Mouse (Mus musculus) embryonic facial prominence, embryonic 11.5 days (tissue): Measurements from ENCODE around the gene Mthfr. TPM values are rescaled to one million over a fixed set of nuclear protein-coding genes. Genes with fewer than 3 reads are reported as not detected.

Source experiments
- ATAC-seq: fragments of 200-750 bp; cut with Nextera tagmentation; replicated peaks from 2 replicates; pipeline ENCODE4 v1.8.0; 2017; ENCODE audit warnings: low read depth; ENCODE audit not compliant: insufficient number of reproducible peaks, low FRiP score, low TSS enrichment
- DNase-seq: peaks from one replicate; pipeline ENCODE4 v3.0.0-alpha.2; 2015; ENCODE audit warnings: low spot score
- H3K27ac ChIP-seq: fragments of 300-500 bp; sonication (generic); replicated peaks from 2 replicates; pipeline ENCODE4 v1.5.1; 2014; ENCODE audit warnings: mild to moderate bottlenecking, low read depth, low read length, control low read depth
- H3K27me3 ChIP-seq: fragments of 300-500 bp; sonication (generic); 2 replicates; pipeline ENCODE4 v1.6.1; 2014; ENCODE audit warnings: mild to moderate bottlenecking, low read length, moderate library complexity, mixed read lengths; ENCODE audit not compliant: control insufficient read depth, insufficient read depth
- H3K36me3 ChIP-seq: fragments of 300-500 bp; sonication (generic); replicated peaks from 2 replicates; pipeline ENCODE4 v1.6.1; 2014; ENCODE audit warnings: low read depth, mild to moderate bottlenecking, low read length, moderate library complexity, mixed read lengths; ENCODE audit not compliant: control insufficient read depth, insufficient read depth
- H3K4me1 ChIP-seq: fragments of 300-500 bp; sonication (generic); 2 replicates; pipeline ENCODE4 v1.6.1; 2014; ENCODE audit warnings: low read length, mixed read lengths; ENCODE audit not compliant: control insufficient read depth, insufficient read depth
- H3K4me2 ChIP-seq: fragments of 300-500 bp; sonication (generic); 2 replicates; pipeline ENCODE4 v1.6.1; 2014; ENCODE audit warnings: low read depth, mild to moderate bottlenecking, control low read depth, low read length, moderate library complexity
- H3K4me3 ChIP-seq: fragments of 300-500 bp; sonication (generic); 2 replicates; pipeline ENCODE4 v1.5.1; 2014; ENCODE audit warnings: low read depth, low read length, control low read depth
- H3K9ac ChIP-seq: fragments of 300-500 bp; sonication (generic); replicated peaks from 2 replicates; pipeline ENCODE4 v1.6.1; 2014; ENCODE audit warnings: mild to moderate bottlenecking, control low read depth, low read length
- H3K9me3 ChIP-seq: fragments of 300-500 bp; sonication (generic); replicated peaks from 2 replicates; pipeline ENCODE4 v1.6.1; 2016; ENCODE audit warnings: mild to moderate bottlenecking, low read length, inconsistent platforms, mixed read lengths; ENCODE audit not compliant: control insufficient read depth
- WGBS: fragments of 180-500 bp; shearing (Covaris S2); extraction: QIAGEN DNeasy Blood & Tissue Kit; methylation state at CpG from one replicate; pipeline ENCODE4 v1.1.7; 2014; 5-methylcytosine and 5-hydroxymethylcytosine counted together
- polyA plus RNA-seq: library from polyadenylated mRNA; unstranded; fragments of >200 nt; fragmentation: Nextera tagmentation; extraction: Ambion mirVana; gene quantifications from 2 replicates; pipeline ENCODE4 v1.2.1, GENCODE M21; 2014

Gene Mthfr
- 13.5 and 14.1 TPM in 2 replicates for polyA plus RNA-seq

DNA sequence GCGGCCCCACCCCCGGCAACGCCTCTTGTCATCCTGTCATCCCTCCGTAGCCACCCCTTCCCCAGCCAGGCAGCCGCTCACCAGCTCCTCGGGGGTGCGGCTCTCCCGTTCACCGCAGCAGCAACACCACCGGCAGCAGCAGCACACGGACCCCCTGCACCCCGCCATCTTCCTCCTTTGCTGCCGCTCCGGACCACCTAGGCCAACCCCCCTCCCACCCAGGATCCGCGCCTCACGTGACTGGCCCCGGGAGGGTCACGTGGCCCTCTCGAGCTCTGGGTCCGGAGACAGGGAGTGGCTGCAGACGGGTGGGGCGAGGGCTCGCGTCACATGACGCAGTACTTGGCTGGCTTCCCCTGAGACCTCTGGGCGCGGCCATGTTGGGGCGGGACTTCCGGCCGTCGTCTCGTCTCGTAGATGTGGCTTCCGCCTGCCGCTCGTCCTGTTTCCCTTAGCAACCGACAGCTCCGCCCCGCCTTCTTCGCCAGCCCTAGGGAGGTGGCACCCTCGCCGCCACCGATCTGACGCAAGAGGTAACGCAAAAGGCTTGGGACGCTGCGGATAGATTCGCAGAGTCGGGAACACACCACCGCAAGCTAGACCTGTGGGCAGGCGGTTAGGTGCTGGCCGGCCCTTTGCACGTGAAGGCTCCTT is at the start of gene Mthfr, which contains the start of gene Clcn6:
Gene Mthfr, plus strand, starts transcription at position 478 of the 654 bp plus-strand sequence.
Gene Clcn6, minus strand, starts transcription at position 222 of the 654 bp plus-strand sequence.
- Histone ChIP-seq H3K4me3 (peak within 1 kb of the TSS; percentile 88), H3K27me3 (no peaks in the 10 kb centered on the region), H3K9me3 (no peaks in the 10 kb centered on the region), H3K9ac (peak within 1 kb of the TSS; percentile 74), H3K27ac (peak within 1 kb of the TSS; percentile 70), H3K4me1 (no peaks in the 10 kb centered on the region), H3K4me2 (peak within 1 kb of the TSS; percentile 73), H3K36me3 (no peaks in the 10 kb centered on the region; the same call in 1 of the 2 replicates)
- DNase-seq (peak; percentile 100), ATAC-seq (peak; percentile 92)
- WGBS: under 1% methylated on average over 54 of the region's 54 CpGs

GRCm38 (mm10) chr4:147993571-147994095 is 45.2 kb upstream of the Mthfr start:
- 65% methylated on average over 7 of the region's 7 CpGs for WGBS

DNA sequence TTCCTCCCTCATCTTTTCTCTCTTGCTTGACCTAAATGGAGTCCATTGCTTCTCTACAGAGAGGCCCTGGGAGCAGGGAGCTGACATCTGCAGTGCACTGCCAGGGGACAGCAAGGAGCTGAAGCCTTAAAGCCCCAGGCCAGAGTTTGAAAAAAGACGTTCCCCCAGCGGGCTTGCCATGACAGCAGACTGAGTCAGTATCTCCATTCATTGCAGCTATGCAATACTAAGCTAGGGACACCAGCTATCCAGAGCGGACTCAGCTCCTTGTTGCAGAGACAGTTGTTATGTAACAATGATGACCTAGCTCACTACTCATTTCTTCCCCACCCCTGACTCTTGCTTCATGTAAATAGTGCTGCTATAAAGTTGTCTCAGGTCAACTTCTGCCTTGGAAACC is 43.6 kb upstream of the Mthfr start:
- H3K27ac ChIP-seq: no peak overlapping the region
- no peak overlapping the region for H3K4me2 ChIP-seq
- no peaks in the 10 kb centered on the region for H3K36me3 ChIP-seq
- no peak overlapping the region for H3K9ac ChIP-seq
- H3K27me3 ChIP-seq: no peaks in the 10 kb centered on the region
- no peaks in the 10 kb centered on the region for H3K4me1 ChIP-seq
- no peak overlapping the region for H3K4me3 ChIP-seq
- H3K9me3 ChIP-seq: no peaks in the 10 kb centered on the region
- ATAC-seq (no peak), DNase-seq (no peak)
- 71% methylated on average over 3 of the region's 3 CpGs for WGBS

More at GRCm38 (mm10) chr4:147993571-147994095, 45.2 kb upstream of the Mthfr start:
- no peak overlapping the region for H3K4me3 ChIP-seq
- DNase-seq: no peak
- H3K4me1 ChIP-seq: no peaks in the 10 kb centered on the region
- H3K9ac ChIP-seq: no peak overlapping the region
- no peaks in the 10 kb centered on the region for H3K9me3 ChIP-seq
- H3K36me3 ChIP-seq: no peaks in the 10 kb centered on the region
- no peaks in the 10 kb centered on the region for H3K27me3 ChIP-seq
- H3K4me2 ChIP-seq: no peak overlapping the region
- no peak overlapping the region for H3K27ac ChIP-seq
- no peak for ATAC-seq

GRCm38 (mm10) chr4:148000202-148000772 is 38.6 kb upstream of the Mthfr start, which contains the start of gene Nppa:
Gene Nppa, plus strand, starts transcription at chr4:148000722.
- no peak within 1 kb of the TSS for H3K27ac ChIP-seq
- H3K4me1 ChIP-seq: no peaks in the 10 kb centered on the region
- no peak within 1 kb of the TSS for H3K9ac ChIP-seq
- DNase-seq (no peak), ATAC-seq (no peak)
- H3K27me3 ChIP-seq: no peaks in the 10 kb centered on the region
- no peaks in the 10 kb centered on the region for H3K36me3 ChIP-seq
- H3K4me3 ChIP-seq: no peak within 1 kb of the TSS
- 57% methylated on average over 12 of the region's 12 CpGs for WGBS
- no peak within 1 kb of the TSS for H3K4me2 ChIP-seq
- no peaks in the 10 kb centered on the region for H3K9me3 ChIP-seq

DNA sequence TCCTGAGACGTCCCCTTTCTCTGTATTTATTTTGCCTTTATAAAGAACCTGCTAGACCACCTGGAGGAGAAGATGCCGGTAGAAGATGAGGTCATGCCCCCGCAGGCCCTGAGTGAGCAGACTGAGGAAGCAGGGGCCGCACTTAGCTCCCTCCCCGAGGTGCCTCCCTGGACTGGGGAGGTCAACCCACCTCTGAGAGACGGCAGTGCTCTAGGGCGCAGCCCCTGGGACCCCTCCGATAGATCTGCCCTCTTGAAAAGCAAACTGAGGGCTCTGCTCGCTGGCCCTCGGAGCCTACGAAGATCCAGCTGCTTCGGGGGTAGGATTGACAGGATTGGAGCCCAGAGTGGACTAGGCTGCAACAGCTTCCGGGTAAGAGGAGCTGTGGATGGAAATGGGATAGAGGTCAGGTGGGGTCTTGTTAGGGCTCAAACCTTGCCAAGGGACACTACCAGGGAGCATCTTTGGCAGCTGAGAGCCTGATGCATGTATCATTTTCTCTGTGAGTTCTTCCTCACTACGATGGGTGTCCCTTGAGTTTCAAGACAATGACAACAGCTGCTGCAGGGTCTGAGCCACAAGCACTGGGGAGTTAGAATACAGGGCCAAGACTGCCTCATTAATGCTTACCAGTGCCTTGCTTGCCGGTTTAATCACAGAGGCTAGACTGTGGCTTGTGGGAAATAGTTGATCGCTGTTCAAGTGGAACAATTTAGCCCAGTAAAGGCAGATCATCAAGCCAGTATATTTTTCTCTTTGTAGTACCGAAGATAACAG is 37.7 kb upstream of the Mthfr start:
- WGBS: 80% methylated on average over 17 of the region's 17 CpGs
- Histone ChIP-seq H3K4me1 (no peaks in the 10 kb centered on the region), H3K9me3 (no peaks in the 10 kb centered on the region), H3K4me2 (no peak overlapping the region), H3K4me3 (no peak overlapping the region), H3K36me3 (no peaks in the 10 kb centered on the region), H3K27ac (no peak overlapping the region), H3K9ac (no peak overlapping the region), H3K27me3 (no peaks in the 10 kb centered on the region)
- no peak for DNase-seq
- no peak for ATAC-seq

GRCm38 (mm10) chr4:148001866-148002265 is 37.0 kb upstream of the Mthfr start:
- Histone ChIP-seq H3K27ac (no peak overlapping the region), H3K36me3 (peaks cover 5% of the 10 kb centered on the region; the same call in 1 of the 2 replicates), H3K4me2 (no peak overlapping the region), H3K27me3 (no peaks in the 10 kb centered on the region), H3K4me3 (no peak overlapping the region), H3K9me3 (no peaks in the 10 kb centered on the region), H3K9ac (no peak overlapping the region), H3K4me1 (no peaks in the 10 kb centered on the region)
- ATAC-seq (no peak), DNase-seq (peak; percentile 41)
- 51% methylated on average over 8 of the region's 8 CpGs for WGBS

DNA sequence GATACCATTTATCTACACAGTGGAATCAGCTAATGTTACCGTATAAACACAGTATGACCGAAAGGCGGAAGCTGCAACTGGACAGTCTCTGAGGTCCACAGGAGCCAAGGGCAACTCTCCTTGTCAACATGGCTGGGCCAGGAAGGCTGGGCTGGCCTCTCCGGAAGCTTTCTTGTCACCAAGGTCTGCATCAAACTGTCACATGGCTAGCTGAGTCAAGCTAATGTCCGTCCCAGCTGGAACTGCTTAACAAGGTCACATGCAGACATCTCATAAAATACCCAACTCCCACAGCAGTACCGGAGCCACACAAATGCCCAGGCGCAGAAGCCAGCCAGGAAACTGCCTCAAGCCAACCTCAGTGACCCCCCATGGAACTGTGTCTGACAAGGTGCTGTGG is 34.5 kb upstream of the Mthfr start:
- no peak overlapping the region for H3K9ac ChIP-seq
- DNase-seq (no peak), ATAC-seq (no peak)
- H3K36me3 ChIP-seq: peaks cover 14% of the 10 kb centered on the region
- no peaks in the 10 kb centered on the region for H3K4me1 ChIP-seq
- H3K27me3 ChIP-seq: no peaks in the 10 kb centered on the region
- no peak overlapping the region for H3K4me2 ChIP-seq
- 82% methylated on average over 7 of the region's 7 CpGs for WGBS
- no peak overlapping the region for H3K27ac ChIP-seq
- H3K9me3 ChIP-seq: no peaks in the 10 kb centered on the region
- H3K4me3 ChIP-seq: no peak overlapping the region
